Mouse (Mus musculus) B cell, adult 2 months (primary cell): Measurements from ENCODE around the gene Med23.

ENCODE experiments used
- DNase-seq, 2 experiments: peaks; one replicate each; pipeline ENCODE4 v3.0.0; 2022

Med23 gene

DNA sequence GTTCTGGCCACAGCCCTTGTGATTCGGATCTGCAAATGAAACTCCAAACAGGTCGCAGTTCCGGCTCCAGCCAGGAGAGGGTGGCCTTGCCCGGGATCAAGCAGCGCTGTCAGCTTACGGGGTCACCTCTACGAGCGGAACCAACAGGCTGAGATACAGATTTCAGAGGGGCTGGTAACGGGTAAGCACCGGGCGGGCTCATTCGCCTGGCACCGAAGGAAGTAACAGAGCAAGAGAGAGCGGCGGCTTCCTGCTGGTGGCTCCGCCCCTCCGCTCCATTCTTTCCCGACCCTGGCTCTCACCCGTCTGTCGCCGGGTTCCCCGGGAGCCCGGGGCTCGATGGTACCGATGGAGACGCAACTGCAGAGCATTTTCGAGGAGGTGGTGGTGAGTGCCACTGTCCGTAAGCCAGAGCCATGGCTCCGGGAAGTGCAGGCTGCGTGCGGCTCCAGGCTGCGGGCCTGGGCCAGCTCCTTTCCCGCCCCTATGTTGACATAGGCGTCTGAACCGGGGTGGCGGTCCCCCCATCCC lies at the start of gene Med23:
Med23 (plus strand) TSS at position 227 of the 531 bp plus-strand sequence.
- peak; percentile 98 for DNase-seq

DNA sequence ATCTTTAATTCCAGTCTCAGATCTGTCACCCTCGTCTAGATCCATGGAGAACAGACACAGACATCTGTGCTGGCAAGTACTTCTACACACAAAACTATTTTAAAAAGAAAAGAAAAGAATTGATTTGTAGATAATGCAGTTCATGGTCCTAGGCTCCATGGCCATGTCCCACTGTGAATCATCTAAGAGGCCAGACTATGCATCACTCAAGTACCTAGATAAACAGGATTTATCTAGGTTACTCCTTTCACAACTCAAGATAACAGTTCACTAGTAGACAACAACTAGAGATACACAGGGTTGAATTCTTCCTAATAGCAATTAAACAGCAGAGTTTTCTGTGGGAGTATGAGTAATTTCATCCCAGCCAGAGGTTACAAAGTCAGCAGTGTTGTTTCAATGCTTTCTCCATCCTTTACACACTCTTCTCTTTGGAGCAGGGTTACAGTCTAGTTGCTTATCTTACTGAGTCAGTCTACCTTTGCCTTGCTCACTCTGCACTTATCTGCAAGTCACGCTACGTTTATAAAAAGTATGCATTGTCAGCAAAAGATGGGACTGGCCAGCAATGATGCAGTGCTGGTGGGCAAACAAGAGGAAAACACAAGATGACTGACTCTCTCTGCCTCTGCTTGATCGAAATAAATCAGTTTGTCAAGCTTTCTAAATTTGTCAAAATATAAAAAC lies 47.7 kb upstream of the Med23 start:
- DNase-seq, result no peak

DNA sequence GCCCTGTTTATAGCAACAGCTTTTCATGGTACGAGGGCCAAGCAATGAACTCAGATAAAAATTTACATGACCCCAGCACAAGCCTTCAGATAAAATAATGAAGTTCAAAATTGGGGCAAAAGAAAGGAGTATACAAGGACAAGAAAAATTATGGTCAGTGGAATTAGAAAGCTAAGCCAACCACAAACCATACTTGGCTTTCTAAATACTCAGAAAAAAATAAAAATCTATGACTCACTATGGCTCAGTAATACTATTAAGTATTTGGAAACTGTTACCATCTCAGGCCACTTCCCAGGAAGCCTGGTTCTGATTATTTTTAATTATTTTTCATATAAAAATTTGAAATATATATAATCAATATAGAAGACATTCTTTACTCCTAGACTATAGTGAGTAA lies 46.9 kb upstream of the Med23 start:
- no peak for DNase-seq

- DNase-seq, result no peak
Observed at GRCm38 (mm10) chr10:24823265-24823664, 46.5 kb upstream of the Med23 start.

GRCm38 (mm10) chr10:24823697-24824535 lies 45.9 kb upstream of the Med23 start:
- peak; percentile 35 to 39 for DNase-seq

DNA sequence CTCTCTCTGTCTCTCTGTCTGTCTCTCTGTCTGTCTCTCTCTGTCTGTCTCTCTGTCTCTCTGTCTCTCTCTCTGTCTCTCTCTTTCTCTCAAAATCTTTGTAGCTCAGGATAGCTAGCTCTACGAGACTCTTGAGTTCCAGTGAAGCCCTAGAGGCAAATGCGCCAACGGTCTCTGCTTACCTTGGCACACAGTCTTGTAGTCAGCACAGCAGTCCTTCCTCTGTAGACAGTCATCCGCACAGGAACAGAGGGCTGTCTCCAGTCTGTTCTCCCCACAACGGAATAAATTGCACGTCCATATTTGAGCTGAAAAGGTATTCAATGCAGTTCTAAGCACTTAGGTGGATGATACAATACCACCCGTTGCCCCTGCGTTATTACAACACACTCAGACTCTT lies 45.2 kb upstream of the Med23 start:
- no peak for DNase-seq

- DNase-seq, result no peak
Observed at GRCm38 (mm10) chr10:24825456-24826081, 44.2 kb upstream of the Med23 start.

DNA sequence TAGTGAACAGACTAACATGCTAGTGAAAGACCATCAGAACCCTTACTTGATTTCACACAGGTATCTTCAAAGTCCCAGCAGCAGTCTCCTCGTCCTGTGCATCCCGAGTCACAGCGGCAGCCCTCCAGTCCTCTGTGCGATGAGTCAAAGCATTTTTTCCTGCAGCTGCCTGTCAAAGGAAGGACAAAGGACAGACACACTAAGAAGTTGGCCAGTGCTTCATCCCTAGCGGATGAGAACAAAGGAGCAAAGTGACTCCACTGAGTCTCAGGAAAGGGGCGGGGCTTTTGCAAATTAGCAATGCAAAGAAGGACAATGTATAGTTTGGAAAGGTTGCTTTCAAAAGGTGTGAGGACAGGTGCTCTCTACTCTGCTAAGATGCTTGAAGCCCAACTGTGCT lies 43.7 kb upstream of the Med23 start:
- no peak for DNase-seq

DNA sequence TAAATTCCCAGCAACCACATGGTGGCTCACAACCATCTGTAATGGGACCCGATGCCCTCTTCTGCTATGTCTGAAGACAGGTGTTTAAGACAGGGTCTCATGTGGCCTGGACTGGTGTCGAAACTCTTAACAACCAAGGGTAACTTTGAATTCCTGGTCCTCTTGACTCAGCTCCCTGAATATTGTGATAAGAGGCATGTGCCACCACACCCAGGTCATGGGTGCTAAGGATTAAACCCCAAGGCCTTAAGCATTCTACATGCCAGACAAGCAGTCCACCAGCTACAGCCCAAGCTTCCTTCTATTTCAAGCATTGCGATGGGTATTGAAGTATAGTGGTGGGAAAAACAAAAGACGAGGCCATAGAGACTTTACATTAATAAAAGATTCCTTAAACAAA lies 41.6 kb upstream of the Med23 start:
- no peak for DNase-seq

GRCm38 (mm10) chr10:24830448-24830847 lies 39.3 kb upstream of the Med23 start:
- DNase-seq, result no peak

- DNase-seq, result no peak
Observed at GRCm38 (mm10) chr10:24831377-24832095, 38.2 kb upstream of the Med23 start.

DNA sequence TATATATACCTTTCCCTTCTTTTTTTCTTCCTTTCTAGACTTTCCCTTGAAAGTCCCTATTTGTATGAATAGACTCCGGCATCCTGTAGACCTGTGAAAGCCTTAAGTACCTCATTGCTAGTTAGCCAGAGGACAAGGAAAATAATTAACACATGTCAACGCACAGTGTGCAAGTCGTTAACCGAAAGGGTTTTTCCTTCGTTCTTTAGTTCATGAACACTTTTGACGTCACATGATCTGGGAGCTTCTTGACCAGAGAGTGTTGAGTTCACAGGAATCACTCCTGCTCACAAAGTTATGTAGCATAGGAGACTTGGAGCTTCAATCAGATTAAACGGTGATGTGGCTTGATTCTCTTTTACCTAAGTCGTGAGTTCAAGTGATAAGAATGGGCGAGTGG lies 37.5 kb upstream of the Med23 start:
- no peak for DNase-seq

DNA sequence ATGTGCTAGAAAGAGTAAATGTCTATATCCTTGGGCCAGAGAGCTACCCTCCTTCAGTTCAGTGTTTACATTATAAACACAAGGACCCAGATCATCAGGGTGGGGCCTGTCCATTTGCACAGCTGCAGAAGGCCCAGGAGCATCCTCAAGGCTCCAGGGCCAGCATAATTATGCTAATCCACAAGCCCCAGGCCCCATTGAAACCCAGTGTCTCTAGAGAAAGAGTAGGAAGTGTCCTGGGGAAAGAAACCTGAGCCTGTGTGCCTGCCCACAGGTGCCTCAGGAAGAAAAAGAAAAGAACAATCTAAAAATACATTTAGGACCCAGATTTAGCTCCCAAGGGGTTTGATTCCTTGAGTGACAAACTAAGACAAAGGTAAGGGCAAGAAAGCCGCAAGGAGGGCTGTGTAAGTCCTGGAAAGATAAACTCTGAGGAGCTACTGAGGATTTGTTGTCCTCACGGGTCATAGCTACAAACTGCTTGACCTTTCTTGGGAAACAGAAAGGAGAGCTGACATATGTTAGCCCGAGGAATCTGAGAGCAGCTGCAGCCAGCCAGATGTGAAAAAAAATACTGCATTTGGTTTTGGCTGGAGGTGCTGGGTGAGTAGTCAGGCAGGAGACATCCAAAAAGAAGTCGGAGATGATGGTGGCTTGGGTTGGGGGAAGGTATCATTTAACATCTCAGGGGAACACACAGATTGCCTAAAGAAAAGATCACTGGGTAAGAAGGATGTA lies 35.0 kb upstream of the Med23 start:
- DNase-seq, result no peak

- no peak for DNase-seq
Observed at GRCm38 (mm10) chr10:24835702-24836342, 34.0 kb upstream of the Med23 start.

GRCm38 (mm10) chr10:24836366-24837038 lies 33.3 kb upstream of the Med23 start:
- DNase-seq, result no peak

GRCm38 (mm10) chr10:24840795-24841194 lies 29.0 kb upstream of the Med23 start:
- no peak for DNase-seq

DNA sequence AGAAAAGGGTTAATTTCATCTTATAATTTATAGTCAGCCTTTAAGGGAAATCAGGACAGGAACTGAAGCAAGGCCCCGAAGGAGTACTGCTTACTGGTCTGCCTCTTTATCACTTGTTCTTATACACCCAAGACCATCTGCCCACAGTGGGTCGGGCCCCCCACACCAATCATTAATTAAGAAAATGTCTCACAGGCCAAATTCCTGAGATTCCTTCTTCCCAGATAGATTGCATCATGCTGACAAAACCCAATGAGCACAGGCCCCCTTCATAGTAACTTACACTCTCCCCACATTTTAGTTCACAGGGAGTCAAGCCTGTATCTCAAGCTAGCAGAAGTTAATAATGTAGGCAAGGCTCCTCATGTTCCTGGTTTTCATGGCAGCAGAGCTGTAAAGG lies 27.8 kb upstream of the Med23 start:
- no peak for DNase-seq

GRCm38 (mm10) chr10:24842676-24843075 lies 27.1 kb upstream of the Med23 start, which contains the start of gene Enpp3:
Enpp3 (minus strand) TSS chr10:24842823.
- DNase-seq, result no peak

DNA sequence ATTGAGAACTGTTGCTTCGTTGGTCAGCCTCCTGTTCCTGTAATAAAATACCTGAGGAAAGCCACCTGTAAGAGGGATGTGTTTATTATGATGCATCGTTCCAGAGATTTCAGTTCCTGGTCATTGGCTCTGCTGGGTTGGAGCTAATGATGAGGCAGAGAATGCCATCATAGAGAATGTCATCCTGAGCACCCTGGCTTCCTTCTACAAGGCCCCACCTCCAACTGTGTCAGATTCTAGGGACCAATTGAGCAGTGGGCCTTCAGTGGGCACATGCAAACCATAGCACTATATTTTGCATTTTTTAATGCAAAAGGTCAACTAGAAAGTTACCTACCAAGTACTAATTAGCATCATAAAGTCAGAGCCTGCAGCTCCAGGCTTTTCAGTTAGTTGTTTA lies 6.6 kb upstream of the Med23 start:
- no peak for DNase-seq

DNA sequence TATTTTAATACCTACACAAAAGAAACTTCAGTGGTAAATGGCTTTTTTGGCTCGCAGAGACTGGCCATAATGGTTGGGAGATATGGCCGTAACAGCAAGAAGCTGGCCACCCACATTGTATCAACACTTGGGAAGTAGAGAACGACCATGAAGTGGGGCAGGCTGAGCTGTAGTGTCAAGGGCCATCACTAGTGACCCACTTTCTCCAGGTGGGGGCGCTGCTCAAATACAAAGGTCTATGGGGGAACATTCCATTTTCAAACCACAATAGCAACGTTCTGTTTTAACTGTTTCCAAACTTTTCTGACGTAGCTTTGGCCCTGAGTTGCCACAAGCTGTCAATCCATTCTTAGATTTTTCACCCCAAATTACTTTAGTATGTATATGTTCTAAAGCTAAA lies 5.4 kb upstream of the Med23 start:
- DNase-seq, result peak; percentile 37 to 39

DNA sequence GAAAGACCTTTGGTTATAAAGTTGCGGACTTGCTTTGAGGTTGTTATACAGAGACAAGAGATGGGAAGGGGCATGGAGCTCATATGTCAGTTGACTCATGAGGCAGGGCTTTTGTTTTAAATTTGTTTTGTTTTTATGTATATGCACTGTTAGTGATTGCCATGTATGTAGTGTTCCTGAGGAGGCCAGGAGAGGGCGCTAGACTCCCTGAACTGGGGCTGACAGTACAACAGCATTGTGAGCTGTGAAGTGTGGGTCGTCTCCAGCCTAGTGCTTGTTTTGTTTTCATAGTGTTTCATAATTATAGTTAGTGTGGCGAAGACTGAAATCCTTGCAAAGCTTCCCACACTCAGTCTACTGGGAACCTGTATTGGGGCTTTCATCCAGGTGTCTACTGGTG lies 3.8 kb downstream of the Med23 start:
- peak; percentile 23 to 44 for DNase-seq
